Mouse (Mus musculus) inflammation-experienced regulatory T-cells, adult 6 months (primary cell): ENCODE measurements at regions not wholly inside any gene's neighbourhood (a gene's known extent, or its start where the extent isn't known, plus 50 kb on each side); places are given as distances from the start of the nearest gene placed in this dataset.

Experiments used
- ATAC-seq: one replicate; pipeline ENCODE4 v1.8.0; 2017

- ATAC-seq, result no peak
These were observed 77.7 kb downstream of the Fam76b start for GRCm38 (mm10) chr9:13905086-13905669.

- no peak for ATAC-seq
These were observed 79.2 kb downstream of the Fam76b start for GRCm38 (mm10) chr9:13906736-13907135.

GRCm38 (mm10) chr9:13909604-13910003 lies 82.1 kb downstream of the Fam76b start:
- ATAC-seq, result no peak

- no peak for ATAC-seq
These were observed 82.6 kb downstream of the Fam76b start for GRCm38 (mm10) chr9:13910091-13910490.

- no peak for ATAC-seq
These were observed 85.9 kb downstream of the Fam76b start for GRCm38 (mm10) chr9:13913459-13913858.

GRCm38 (mm10) chr9:13914131-13914530 lies 86.6 kb downstream of the Fam76b start:
- no peak for ATAC-seq

- ATAC-seq, result no peak
These were observed 87.3 kb downstream of the Fam76b start for GRCm38 (mm10) chr9:13914847-13915246.

- ATAC-seq, result peak; percentile 68
These were observed 89.3 kb downstream of the Fam76b start for GRCm38 (mm10) chr9:13916837-13917236.

GRCm38 (mm10) chr9:13918606-13919202 lies 91.2 kb downstream of the Fam76b start:
- no peak for ATAC-seq

- no peak for ATAC-seq
These were observed 92.4 kb downstream of the Fam76b start for GRCm38 (mm10) chr9:13919739-13920410.

GRCm38 (mm10) chr9:13920623-13921022 lies 93.1 kb downstream of the Fam76b start:
- ATAC-seq, result no peak

- ATAC-seq, result no peak
These were observed 104.5 kb downstream of the Fam76b start for GRCm38 (mm10) chr9:13932001-13932508.

- no peak for ATAC-seq
These were observed 105.9 kb downstream of the Fam76b start for GRCm38 (mm10) chr9:13933404-13933803.

GRCm38 (mm10) chr9:13937301-13937700 lies 109.8 kb downstream of the Fam76b start:
- ATAC-seq, result no peak

GRCm38 (mm10) chr9:13946519-13946918 lies 119.0 kb downstream of the Fam76b start:
- ATAC-seq, result no peak

- ATAC-seq, result no peak
These were observed 124.6 kb downstream of the Fam76b start for GRCm38 (mm10) chr9:13952157-13952556.

GRCm38 (mm10) chr9:13963140-13963763 lies 135.7 kb downstream of the Fam76b start:
- no peak for ATAC-seq

- ATAC-seq, result no peak
These were observed 136.3 kb downstream of the Fam76b start for GRCm38 (mm10) chr9:13963796-13964195.

GRCm38 (mm10) chr9:13964256-13964655 lies 136.7 kb downstream of the Fam76b start:
- no peak for ATAC-seq

GRCm38 (mm10) chr9:13966212-13966611 lies 138.7 kb downstream of the Fam76b start:
- ATAC-seq, result no peak

GRCm38 (mm10) chr9:13969262-13969661 lies 141.7 kb downstream of the Fam76b start:
- ATAC-seq, result no peak

- ATAC-seq, result no peak
These were observed 146.1 kb downstream of the Fam76b start for GRCm38 (mm10) chr9:13973600-13973999.

- no peak for ATAC-seq
These were observed 147.4 kb downstream of the Fam76b start for GRCm38 (mm10) chr9:13974870-13975269.

- no peak for ATAC-seq
These were observed 151.3 kb downstream of the Fam76b start for GRCm38 (mm10) chr9:13978842-13979241.
